Mouse (Mus musculus) embryonic fibroblast, embryonic 13.5 days (primary cell): ENCODE data around the gene Ltbp1. TPM values are rescaled to one million over a fixed set of nuclear protein-coding genes. Genes with fewer than 3 reads are reported as not detected.

Experiments used
- H3K27ac ChIP-seq: 2 replicates; pipeline ENCODE4 v1.5.1; 2012; ENCODE audit warnings: low read length, control low read depth, inconsistent platforms; ENCODE audit not compliant: insufficient read depth
- H3K4me1 ChIP-seq: 2 replicates; pipeline ENCODE4 v1.6.1; 2011; ENCODE audit warnings: low read length; ENCODE audit not compliant: control insufficient read depth, insufficient read depth
- H3K4me3 ChIP-seq: 2 replicates; pipeline ENCODE4 v1.5.1; 2011; ENCODE audit warnings: mild to moderate bottlenecking, control low read depth, low read length; ENCODE audit not compliant: insufficient read depth
- CTCF ChIP-seq: IDR thresholded peaks from 2 replicates; pipeline ENCODE4 v1.5.1; 2011; ENCODE audit warnings: mild to moderate bottlenecking, control low read depth, low read length, moderate library complexity, borderline replicate concordance; ENCODE audit not compliant: insufficient read depth
- POLR2A ChIP-seq: IDR thresholded peaks from 2 replicates; pipeline ENCODE4 v1.6.1; 2011; ENCODE audit warnings: low read depth, mild to moderate bottlenecking, control low read depth, low read length, moderate library complexity
- polyA plus RNA-seq: library from polyadenylated mRNA; stranded (reverse); fragments of >200 nt; gene quantifications from 2 replicates; pipeline ENCODE4 v1.2.4, GENCODE M21; 2011; ENCODE audit warnings: low read depth; ENCODE audit not compliant: missing spikeins, insufficient read length

Gene Ltbp1
- polyA plus RNA-seq, 1 experiment, result 152 TPM

DNA sequence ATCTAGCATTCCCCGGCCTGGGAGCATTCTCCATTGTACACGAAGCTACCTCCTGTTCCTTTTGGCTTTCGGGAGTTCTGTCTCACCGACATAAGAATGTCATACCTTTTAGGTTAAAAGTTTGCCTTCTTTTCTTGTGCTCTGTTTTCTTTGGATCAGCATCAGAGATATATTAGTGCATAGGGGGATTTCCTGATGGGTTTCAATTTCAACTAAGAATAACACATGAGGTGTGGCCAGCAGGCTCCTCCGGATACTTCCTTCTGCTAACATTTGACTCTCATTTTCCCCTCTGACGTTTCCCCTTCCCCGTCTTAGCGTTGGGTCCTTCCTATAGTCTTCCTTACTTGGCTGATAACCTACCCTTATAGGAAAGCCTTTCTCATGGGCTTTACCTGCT lies 25.6 kb upstream of the Ltbp1 start:
- TF ChIP-seq CTCF, result no peak
- TF ChIP-seq POLR2A, result no peak
- H3K4me3 ChIP-seq, result no peak overlapping the region
- no peak overlapping the region for H3K27ac ChIP-seq
- H3K4me1 ChIP-seq, result no peaks in the 10 kb centered on the region

GRCm38 (mm10) chr17:74981703-74982102 lies 23.7 kb upstream of the Ltbp1 start:
- H3K27ac ChIP-seq, result no peak overlapping the region
- TF ChIP-seq CTCF, result no peak
- TF ChIP-seq POLR2A, result no peak
- H3K4me1 ChIP-seq, result no peaks in the 10 kb centered on the region
- H3K4me3 ChIP-seq, result no peak overlapping the region

DNA sequence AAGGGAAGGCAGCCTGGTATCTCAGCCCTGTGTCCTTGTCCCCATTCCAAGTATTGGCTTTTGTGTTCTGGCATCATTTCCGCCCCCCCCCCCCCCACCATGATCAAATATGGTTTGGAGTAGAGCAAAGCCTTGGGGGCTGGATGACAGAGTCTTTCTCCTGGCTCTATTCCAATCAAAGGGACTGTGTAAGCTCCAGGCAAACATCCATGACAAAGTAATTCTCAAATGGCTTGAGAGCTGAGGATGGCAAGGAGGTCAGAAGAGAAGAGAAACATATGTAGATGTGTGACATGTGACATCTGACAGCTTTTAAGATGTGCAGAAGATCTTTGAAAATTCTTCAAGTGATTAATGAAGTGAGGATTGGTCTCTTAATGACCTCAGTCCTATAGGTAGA lies 22.5 kb upstream of the Ltbp1 start:
- Histone ChIP-seq H3K27ac (no peak overlapping the region), H3K4me3 (no peak overlapping the region), H3K4me1 (no peaks in the 10 kb centered on the region)
- TF ChIP-seq CTCF (no peak), POLR2A (no peak)

- no peak overlapping the region for H3K4me3 ChIP-seq
- no peaks in the 10 kb centered on the region for H3K4me1 ChIP-seq
- no peak overlapping the region for H3K27ac ChIP-seq
- TF ChIP-seq POLR2A (no peak), CTCF (no peak)
Observed at GRCm38 (mm10) chr17:74984071-74984470, 21.3 kb upstream of the Ltbp1 start.

- H3K27ac ChIP-seq, result no peak overlapping the region
- TF ChIP-seq CTCF (no peak), POLR2A (no peak)
- H3K4me1 ChIP-seq, result no peaks in the 10 kb centered on the region
- H3K4me3 ChIP-seq, result no peak overlapping the region
Observed at GRCm38 (mm10) chr17:74984681-74985080, 20.7 kb upstream of the Ltbp1 start.

DNA sequence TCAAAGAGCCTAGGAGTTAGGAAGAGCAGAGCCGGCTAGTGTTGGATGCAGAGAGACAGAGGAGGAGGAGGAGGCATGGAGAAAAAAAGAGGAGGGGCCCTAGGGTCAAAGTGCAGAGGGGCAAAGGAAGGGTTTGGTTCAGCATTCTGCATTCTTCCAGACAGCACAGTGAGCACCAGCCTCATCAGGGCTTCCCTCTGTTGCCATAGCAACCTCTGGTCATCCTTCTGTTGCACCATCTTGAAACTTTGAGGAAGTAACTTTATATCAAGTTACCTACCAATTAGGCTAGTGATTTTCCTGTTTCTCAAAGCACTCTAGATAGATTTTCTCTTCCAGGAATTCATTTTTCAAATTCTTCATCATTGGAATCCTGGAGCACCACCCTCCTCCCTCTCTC lies 18.3 kb upstream of the Ltbp1 start:
- Histone ChIP-seq H3K4me1 (no peaks in the 10 kb centered on the region), H3K4me3 (no peak overlapping the region), H3K27ac (no peak overlapping the region)
- TF ChIP-seq CTCF (no peak), POLR2A (no peak)

GRCm38 (mm10) chr17:74989691-74990090 lies 15.7 kb upstream of the Ltbp1 start:
- Histone ChIP-seq H3K4me3 (no peak overlapping the region), H3K27ac (no peak overlapping the region), H3K4me1 (peaks cover 4% of the 10 kb centered on the region)

DNA sequence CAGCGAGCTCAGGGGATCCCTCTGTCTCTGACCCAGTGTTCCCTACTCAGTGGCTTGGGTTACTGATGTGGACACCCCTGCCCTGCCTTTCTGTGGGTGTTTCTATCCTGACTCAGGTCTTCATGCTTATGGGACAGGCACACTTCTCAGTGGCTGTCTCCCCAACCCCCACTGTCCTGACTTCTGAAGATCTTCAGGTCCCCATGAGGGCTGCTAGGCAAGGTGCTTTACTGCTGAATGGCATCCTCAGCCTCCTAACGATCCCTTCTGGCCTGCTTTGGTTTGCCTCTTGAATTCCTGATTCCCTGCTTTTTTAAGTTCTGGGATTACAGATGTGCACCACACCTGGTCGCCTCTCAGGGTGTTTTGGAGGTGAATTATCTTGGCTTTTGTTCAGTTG lies 14.8 kb upstream of the Ltbp1 start:
- H3K4me3 ChIP-seq, result no peak overlapping the region
- H3K4me1 ChIP-seq, result peaks cover 7% of the 10 kb centered on the region
- no peak overlapping the region for H3K27ac ChIP-seq
- TF ChIP-seq POLR2A (no peak), CTCF (no peak)

More at GRCm38 (mm10) chr17:74989691-74990090, 15.7 kb upstream of the Ltbp1 start:
- TF ChIP-seq CTCF (no peak), POLR2A (no peak)

DNA sequence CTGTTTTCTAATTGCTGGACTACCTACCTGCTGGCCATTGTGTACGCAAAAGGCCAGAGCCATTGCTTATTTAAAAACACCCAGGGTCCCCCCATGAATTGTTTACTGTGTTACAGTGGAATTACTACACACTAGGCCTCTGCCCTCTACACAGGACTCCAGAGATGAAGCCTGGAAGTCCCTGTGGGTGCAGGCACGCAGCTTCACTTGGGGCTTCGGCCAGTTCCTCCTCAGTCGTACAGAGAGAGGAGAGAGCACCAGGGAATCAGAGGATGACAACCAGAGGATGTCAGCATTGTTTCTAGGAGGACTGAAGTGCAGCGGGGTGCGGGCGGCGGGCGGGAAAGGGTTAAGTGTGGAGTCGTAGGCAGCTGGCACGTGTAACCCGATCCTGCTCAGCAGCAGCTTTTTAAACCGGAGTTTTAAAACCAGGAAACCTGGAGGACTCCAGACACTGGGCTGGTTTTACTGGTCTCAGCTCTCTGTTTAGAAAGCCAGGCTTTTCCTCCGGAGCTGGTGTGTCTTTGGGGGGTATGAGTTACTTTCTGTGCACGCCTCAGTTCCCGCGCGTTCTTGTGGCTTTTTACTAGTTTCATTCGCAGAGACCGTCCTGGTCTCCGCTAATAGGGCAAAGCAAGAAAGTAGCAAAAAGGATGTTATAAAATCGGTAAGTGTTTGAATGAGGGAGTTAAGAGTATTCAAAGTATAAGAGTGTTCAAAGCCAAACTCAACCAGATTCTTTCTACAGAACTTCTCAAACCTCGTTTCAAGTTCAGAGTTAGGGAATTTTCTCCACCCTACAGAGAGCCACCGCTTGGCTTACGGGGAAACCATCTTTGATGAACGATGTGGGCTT lies 11.4 kb upstream of the Ltbp1 start:
- TF ChIP-seq CTCF (no peak), POLR2A (peak; percentile 47; the same call in 1 of the 2 replicates)
- peak overlapping the region; percentile 53 for H3K27ac ChIP-seq
- H3K4me3 ChIP-seq, result peak overlapping the region; percentile 1; the same call in 1 of the 2 replicates
- peaks cover 7% of the 10 kb centered on the region for H3K4me1 ChIP-seq

DNA sequence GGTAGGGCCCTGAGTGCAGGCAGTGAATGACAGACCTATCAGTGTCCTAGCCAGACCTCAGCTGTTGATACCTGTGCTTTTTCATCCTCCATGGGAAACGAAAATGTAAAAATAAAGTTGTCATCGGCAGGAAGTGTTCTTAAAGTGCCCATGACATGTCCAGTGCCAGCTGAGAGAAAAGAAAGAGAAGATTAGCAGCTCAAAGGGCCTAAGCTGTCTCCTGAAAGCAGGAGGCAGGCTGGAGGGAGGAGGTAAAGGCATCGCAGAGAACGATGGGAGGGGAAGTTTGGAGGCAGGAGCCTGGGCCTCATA lies 10.8 kb upstream of the Ltbp1 start:
- peak overlapping the region; percentile 1; the same call in 1 of the 2 replicates for H3K4me3 ChIP-seq
- no peak for TF ChIP-seq CTCF
- peak; percentile 39 for TF ChIP-seq POLR2A
- H3K4me1 ChIP-seq, result peaks cover 7% of the 10 kb centered on the region
- peak overlapping the region; percentile 53 for H3K27ac ChIP-seq
